Mouse (Mus musculus) left cerebral cortex, postnatal 14 days (tissue): ENCODE measurements around the gene Gm47283. TPM values are rescaled to one million over a fixed set of nuclear protein-coding genes. Genes with fewer than 3 reads are reported as not detected.
"Not testable (repeated sequence)": the region's sequence is repeated elsewhere in the genome, so short reads cannot be mapped to it uniquely, and the experiment has no call there.

ENCODE experiments used
- DNase-seq, 2 experiments: peaks; one replicate each; pipeline ENCODE4 v3.0.0; 2021 to 2022; ENCODE audit warnings: low spot score in 2 of 2, mixed read lengths in 1 of 2
- intact Hi-C: fragments of 180-260 bp; cut with DNase I; formaldehyde crosslinking; loops from one replicate; pipeline ENCODE4 v1.15.1; 2025
- total RNA-seq, 2 experiments: library from RNA; stranded (reverse); gene quantifications; 2 replicates each; pipeline ENCODE4 v1.2.3; 2021

Gm47283 gene
- total RNA-seq, 2 experiments from 2014 or later: not detected

- DNase-seq, intact Hi-C loops: not testable (repeated sequence)
These were observed 54.5 kb downstream of the Gm47283 start, which contains the start of gene Gm21748 for GRCm38 (mm10) chrY:90839077-90839476. Gm21748 (minus strand) TSS chrY:90839177.

Other genes with a start within 250 kb of the Gm47283 start
- gene Gm21860, start 29.9 kb upstream of the Gm47283 start, total RNA-seq: not detected
- gene Gm21748, start 54.4 kb downstream of the Gm47283 start, total RNA-seq: not detected